Mouse (Mus musculus) small intestine, adult 2 months (tissue): ENCODE data around the gene Slc4a1.

Experiments used
- CTCF ChIP-seq: fragments of 200-500 bp; IDR thresholded peaks from 2 replicates; pipeline ENCODE4 v1.5.1; 2012; ENCODE audit warnings: low read depth, mild to moderate bottlenecking, control low read depth, inconsistent platforms, low read length, moderate library complexity, mixed read lengths; ENCODE audit not compliant: insufficient replicate concordance, insufficient read length; ENCODE audit errors: extremely low read depth
- POLR2A ChIP-seq: fragments of 200-500 bp; IDR thresholded peaks from 2 replicates; pipeline ENCODE4 v1.6.1; 2012; ENCODE audit warnings: low read depth, mild to moderate bottlenecking, control low read depth, inconsistent platforms, low read length, moderate library complexity

- TF ChIP-seq CTCF (no peak), POLR2A (no peak)
These were observed 51.7 kb downstream of the Slc4a1 start for GRCm38 (mm10) chr11:102314321-102314720.
